Mouse (Mus musculus): ENCODE measurements around the gene Acvrl1. TPM values are rescaled to one million over a fixed set of nuclear protein-coding genes. Genes with fewer than 3 reads are reported as not detected.

Acvrl1 gene
- polyA plus RNA-seq, 1 experiment from 2014 or later, result 6.7 TPM

GRCm38 (mm10) chr15:101176284-101176680 lies 48.0 kb downstream of the Acvrl1 start:
- H3K9me3 ChIP-seq, result no peaks in the 10 kb centered on the region
- H3K27me3 ChIP-seq, result no peaks in the 10 kb centered on the region
- ATAC-seq (replicated peaks), result no peak
- peaks cover 51% of the 10 kb centered on the region for H3K4me1 ChIP-seq
- no peak overlapping the region for H3K27ac ChIP-seq (replicated peaks)
- H3K4me2 ChIP-seq (replicated peaks), result peak overlapping the region; percentile 66
- WGBS, result 44% methylated on average over 3 of the region's 3 CpGs
- H3K4me3 ChIP-seq, result peak overlapping the region; percentile 79
- H3K9ac ChIP-seq (replicated peaks), result peak overlapping the region; percentile 96; the same call in 1 of the 2 replicates
- no peaks in the 10 kb centered on the region for H3K36me3 ChIP-seq

GRCm38 (mm10) chr15:101176795-101177691 lies 48.7 kb downstream of the Acvrl1 start:
- H3K4me1 ChIP-seq, result peaks cover 54% of the 10 kb centered on the region
- no peak overlapping the region for H3K4me3 ChIP-seq
- H3K27me3 ChIP-seq, result no peaks in the 10 kb centered on the region
- WGBS, result 69% methylated on average over 8 of the region's 8 CpGs
- no peak for ATAC-seq (replicated peaks)
- H3K9ac ChIP-seq (replicated peaks), result no peak overlapping the region
- no peaks in the 10 kb centered on the region for H3K36me3 ChIP-seq
- no peak overlapping the region for H3K27ac ChIP-seq (replicated peaks)
- H3K4me2 ChIP-seq (replicated peaks), result peak overlapping the region; percentile 66; the same call in 1 of the 2 replicates
- no peaks in the 10 kb centered on the region for H3K9me3 ChIP-seq

- Histone ChIP-seq H3K4me2 (replicated peaks) (no peak overlapping the region), H3K27ac (replicated peaks) (no peak overlapping the region), H3K9ac (replicated peaks) (no peak overlapping the region), H3K36me3 (peaks cover 2% of the 10 kb centered on the region; the same call in 1 of the 2 replicates), H3K27me3 (no peaks in the 10 kb centered on the region), H3K4me3 (no peak overlapping the region), H3K4me1 (peaks cover 52% of the 10 kb centered on the region), H3K9me3 (no peaks in the 10 kb centered on the region)
- 79% methylated on average over 15 of the region's 15 CpGs for WGBS
- ATAC-seq (replicated peaks), result no peak
These were observed 52.2 kb downstream of the Acvrl1 start for GRCm38 (mm10) chr15:101180363-101181105.

DNA sequence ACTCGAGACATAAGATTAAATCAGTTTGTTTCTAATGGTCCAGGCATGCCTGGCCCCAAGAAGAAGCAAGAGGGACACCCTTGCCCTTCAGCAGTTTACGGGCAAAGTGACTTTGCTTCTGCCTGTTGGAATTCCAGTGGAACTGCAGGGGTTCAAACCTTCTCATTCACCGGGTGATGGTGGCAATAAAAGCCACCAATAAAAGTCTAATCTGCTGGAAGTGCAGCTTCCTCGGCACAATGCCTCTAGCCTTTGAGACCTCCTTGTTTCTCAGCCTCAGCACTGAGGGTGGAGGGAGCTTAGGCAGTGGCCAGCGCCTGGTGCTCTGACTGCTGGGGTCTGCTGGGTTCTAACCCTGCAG lies 52.8 kb downstream of the Acvrl1 start:
- no peak for ATAC-seq (replicated peaks)
- Histone ChIP-seq H3K27me3 (no peaks in the 10 kb centered on the region), H3K27ac (replicated peaks) (no peak overlapping the region), H3K9me3 (no peaks in the 10 kb centered on the region), H3K4me1 (peaks cover 46% of the 10 kb centered on the region), H3K9ac (replicated peaks) (no peak overlapping the region), H3K4me3 (no peak overlapping the region), H3K4me2 (replicated peaks) (no peak overlapping the region), H3K36me3 (peaks cover 4% of the 10 kb centered on the region; the same call in 1 of the 2 replicates)
- WGBS, result 28% methylated on average over 5 of the region's 5 CpGs

- Histone ChIP-seq H3K4me1 (peaks cover 42% of the 10 kb centered on the region), H3K27ac (replicated peaks) (no peak overlapping the region), H3K9ac (replicated peaks) (no peak overlapping the region), H3K4me3 (no peak overlapping the region), H3K27me3 (no peaks in the 10 kb centered on the region), H3K36me3 (peaks cover 4% of the 10 kb centered on the region; the same call in 1 of the 2 replicates), H3K4me2 (replicated peaks) (no peak overlapping the region), H3K9me3 (no peaks in the 10 kb centered on the region)
- ATAC-seq (replicated peaks), result no peak
- WGBS, result 27% methylated on average over 4 of the region's 4 CpGs
These were observed 53.2 kb downstream of the Acvrl1 start for GRCm38 (mm10) chr15:101181500-101181899.

DNA sequence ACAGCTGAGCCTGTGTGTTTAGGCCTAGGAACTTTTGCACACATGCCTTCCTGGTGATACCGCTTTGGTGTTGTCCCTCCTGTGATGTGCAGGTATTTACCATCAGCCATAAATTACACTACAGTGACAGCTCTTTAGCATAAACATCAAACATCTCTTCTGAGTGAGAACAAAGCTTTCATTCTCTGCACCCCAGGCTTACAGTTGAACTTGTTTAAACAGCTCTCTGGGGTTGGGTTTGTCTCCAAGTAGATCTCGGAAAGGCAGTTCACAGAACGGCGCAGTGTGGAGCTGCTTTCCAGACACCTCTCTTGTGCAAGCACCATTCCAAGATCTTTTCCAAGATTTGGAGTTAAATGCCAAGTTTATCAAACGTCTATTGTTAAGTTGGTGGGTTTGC lies 54.4 kb downstream of the Acvrl1 start:
- H3K4me3 ChIP-seq, result no peak overlapping the region
- H3K4me1 ChIP-seq, result peaks cover 32% of the 10 kb centered on the region
- WGBS, result 35% methylated on average over 5 of the region's 5 CpGs
- no peak overlapping the region for H3K27ac ChIP-seq (replicated peaks)
- no peaks in the 10 kb centered on the region for H3K27me3 ChIP-seq
- no peaks in the 10 kb centered on the region for H3K9me3 ChIP-seq
- ATAC-seq (replicated peaks), result no peak
- H3K36me3 ChIP-seq, result peaks cover 4% of the 10 kb centered on the region; the same call in 1 of the 2 replicates
- no peak overlapping the region for H3K4me2 ChIP-seq (replicated peaks)
- no peak overlapping the region for H3K9ac ChIP-seq (replicated peaks)

DNA sequence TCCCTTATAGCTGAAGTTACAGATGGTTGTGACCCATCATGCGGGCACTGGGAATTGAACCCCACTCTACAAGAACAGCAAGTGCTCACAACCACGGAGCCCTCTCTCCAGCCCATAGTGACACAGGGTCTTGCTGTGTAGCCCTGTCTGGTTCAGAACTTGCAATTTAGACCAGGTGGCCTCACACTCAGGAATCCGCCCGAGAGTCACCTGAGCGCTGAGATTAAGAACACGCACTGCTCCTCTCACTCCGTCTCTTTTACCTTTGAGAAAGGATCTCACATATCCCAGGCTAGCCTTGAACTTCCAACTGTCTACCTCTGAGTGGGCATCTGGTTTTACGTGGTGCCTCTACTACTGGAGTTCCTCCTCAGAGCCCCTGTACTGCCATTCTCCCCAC lies 56.0 kb downstream of the Acvrl1 start:
- Histone ChIP-seq H3K36me3 (peaks cover 4% of the 10 kb centered on the region; the same call in 1 of the 2 replicates), H3K4me2 (replicated peaks) (no peak overlapping the region), H3K9me3 (no peaks in the 10 kb centered on the region), H3K27ac (replicated peaks) (no peak overlapping the region), H3K27me3 (no peaks in the 10 kb centered on the region), H3K4me3 (no peak overlapping the region), H3K4me1 (peaks cover 20% of the 10 kb centered on the region), H3K9ac (replicated peaks) (no peak overlapping the region)
- ATAC-seq (replicated peaks), result no peak
- 96% methylated on average over 8 of the region's 8 CpGs for WGBS

DNA sequence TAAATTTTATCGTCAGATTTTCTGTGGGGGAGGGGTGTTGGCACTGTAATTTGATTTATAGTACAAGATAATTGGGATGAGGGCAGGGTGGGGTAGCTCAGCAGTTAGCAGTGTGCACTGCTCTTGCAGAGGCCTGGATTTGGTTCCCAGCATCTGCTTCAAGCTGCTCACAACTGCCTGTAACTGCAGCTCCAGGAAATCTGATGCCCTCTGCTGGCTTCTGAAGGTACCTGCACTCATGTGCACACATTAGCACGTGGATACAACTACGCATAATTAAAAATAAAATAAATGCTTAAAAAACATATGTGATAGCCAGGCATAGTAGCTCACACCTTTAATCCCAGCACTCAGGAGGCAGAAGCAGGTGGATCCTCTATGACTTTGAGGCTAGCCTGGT lies 57.2 kb downstream of the Acvrl1 start:
- no peak for ATAC-seq (replicated peaks)
- Histone ChIP-seq H3K4me1 (peaks cover 17% of the 10 kb centered on the region), H3K27me3 (no peaks in the 10 kb centered on the region), H3K27ac (replicated peaks) (no peak overlapping the region), H3K36me3 (peaks cover 4% of the 10 kb centered on the region; the same call in 1 of the 2 replicates), H3K4me3 (no peak overlapping the region), H3K4me2 (replicated peaks) (no peak overlapping the region), H3K9me3 (no peaks in the 10 kb centered on the region), H3K9ac (replicated peaks) (no peak overlapping the region)
- 93% methylated on average over 3 of the region's 3 CpGs for WGBS

DNA sequence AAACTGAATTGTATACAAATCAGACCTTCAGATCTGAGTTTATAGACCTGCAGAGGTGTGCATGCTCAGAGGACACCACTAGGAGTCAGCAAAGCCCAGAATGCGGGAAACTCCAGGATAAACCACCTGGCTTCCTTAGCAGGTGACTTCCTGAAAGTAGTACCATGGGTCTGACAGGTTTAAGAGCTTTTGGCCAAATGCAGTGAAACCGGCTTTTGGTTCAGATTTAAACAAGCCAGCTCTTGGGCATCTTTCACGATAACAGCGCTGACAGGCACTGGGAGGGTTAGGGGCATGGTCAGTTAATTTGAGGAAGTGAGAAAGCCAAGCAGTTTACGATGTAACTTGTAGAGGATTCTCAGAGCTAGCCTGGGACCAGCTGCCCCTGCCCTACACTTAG lies 59.6 kb downstream of the Acvrl1 start:
- H3K27me3 ChIP-seq, result no peaks in the 10 kb centered on the region
- no peak overlapping the region for H3K4me3 ChIP-seq
- H3K27ac ChIP-seq (replicated peaks), result no peak overlapping the region
- no peak for ATAC-seq (replicated peaks)
- no peaks in the 10 kb centered on the region for H3K9me3 ChIP-seq
- peaks cover 29% of the 10 kb centered on the region for H3K4me1 ChIP-seq
- 87% methylated on average over 5 of the region's 5 CpGs for WGBS
- no peak overlapping the region for H3K9ac ChIP-seq (replicated peaks)
- peaks cover 4% of the 10 kb centered on the region; the same call in 1 of the 2 replicates for H3K36me3 ChIP-seq
- no peak overlapping the region for H3K4me2 ChIP-seq (replicated peaks)

DNA sequence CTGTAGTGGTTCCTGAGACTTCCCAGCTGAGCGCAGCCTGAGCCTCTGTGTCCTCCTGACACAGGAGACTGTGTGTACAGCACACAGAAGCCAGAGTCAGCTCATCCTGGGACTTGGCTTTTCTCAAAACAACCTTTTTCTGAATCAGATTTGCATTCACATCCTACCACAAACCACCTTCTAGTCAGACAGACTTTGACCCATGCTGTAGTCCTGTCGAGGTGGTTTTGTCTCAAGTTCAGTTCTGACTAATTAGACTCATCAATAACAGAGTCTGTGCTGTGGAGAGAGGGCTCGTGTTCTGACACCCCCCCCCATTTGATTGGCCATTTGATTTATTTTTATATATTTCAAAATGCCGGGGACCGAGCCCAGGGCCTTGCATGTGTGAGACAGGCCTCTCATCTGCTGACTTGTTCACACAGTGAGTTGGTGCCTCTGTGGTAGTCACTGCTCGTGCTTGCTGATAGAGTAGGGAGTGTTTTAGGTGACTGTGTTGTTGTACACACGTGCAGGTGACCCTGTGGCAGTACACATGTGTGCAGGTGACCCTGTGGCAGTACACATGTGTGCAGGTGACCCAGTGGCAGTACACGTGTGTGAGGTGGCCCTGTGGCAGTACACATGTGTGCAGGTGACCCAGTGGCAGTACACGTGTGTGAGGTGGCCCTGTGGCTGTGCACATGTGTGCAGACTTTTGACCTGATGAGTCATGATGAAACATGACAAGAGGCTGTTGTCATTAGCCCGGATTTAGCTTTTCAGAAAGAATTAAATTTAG lies 61.8 kb downstream of the Acvrl1 start:
- 75% methylated on average over 10 of the region's 10 CpGs for WGBS
- peaks cover 28% of the 10 kb centered on the region for H3K4me1 ChIP-seq

DNA sequence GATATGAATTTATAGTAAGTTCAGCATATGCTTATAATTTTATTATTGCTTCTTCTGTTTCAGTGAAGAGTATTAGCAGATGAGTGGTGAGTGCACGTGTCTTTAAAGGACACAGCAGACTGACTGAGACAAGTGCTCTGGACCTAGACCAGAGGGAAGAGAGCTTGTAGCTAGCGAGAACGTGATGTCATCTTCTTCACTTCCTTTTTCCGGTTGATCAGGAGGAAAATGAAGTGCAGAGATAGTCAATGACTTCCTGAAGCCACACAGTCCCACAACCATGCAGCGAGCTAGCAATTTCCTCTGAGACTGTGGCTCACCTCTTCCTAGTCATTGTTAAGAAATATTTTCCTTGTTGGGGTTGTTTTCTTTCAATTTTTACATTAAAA lies 62.4 kb downstream of the Acvrl1 start:
- WGBS, result 70% methylated on average over 5 of the region's 5 CpGs
- Histone ChIP-seq H3K9ac (replicated peaks) (no peak overlapping the region), H3K4me3 (no peak overlapping the region), H3K4me2 (replicated peaks) (no peak overlapping the region), H3K27me3 (no peaks in the 10 kb centered on the region), H3K36me3 (peaks cover 14% of the 10 kb centered on the region), H3K4me1 (peaks cover 28% of the 10 kb centered on the region), H3K9me3 (no peaks in the 10 kb centered on the region), H3K27ac (replicated peaks) (no peak overlapping the region)
- ATAC-seq (replicated peaks), result no peak

More for the DNA sequence above, 61.8 kb downstream of the Acvrl1 start:
- H3K27ac ChIP-seq (replicated peaks), result no peak overlapping the region
- H3K4me3 ChIP-seq, result no peak overlapping the region
- no peaks in the 10 kb centered on the region for H3K9me3 ChIP-seq
- ATAC-seq (replicated peaks), result no peak
- no peak overlapping the region for H3K4me2 ChIP-seq (replicated peaks)
- H3K27me3 ChIP-seq, result no peaks in the 10 kb centered on the region
- H3K36me3 ChIP-seq, result peaks cover 13% of the 10 kb centered on the region
- no peak overlapping the region for H3K9ac ChIP-seq (replicated peaks)

Measured in forebrain, embryonic 15.5 days (tissue).